Mouse (Mus musculus) kidney, postnatal 36 days (tissue): ENCODE measurements around the gene Dynll2.
"Not testable (repeated sequence)": the region's sequence is repeated elsewhere in the genome, so short reads cannot be mapped to it uniquely, and the experiment has no call there.

Source experiments
- DNase-seq, 2 experiments: peaks; one replicate each; pipeline ENCODE4 v3.0.0; 2021 to 2022; ENCODE audit warnings: mixed read lengths in 2 of 2

Dynll2 gene

GRCm38 (mm10) chr11:87986141-87986741 is 1.1 kb downstream of the Dynll2 start:
- peak; percentile 89 to 92 for DNase-seq

GRCm38 (mm10) chr11:87985643-87986042 is 1.7 kb downstream of the Dynll2 start:
- no peak for DNase-seq

GRCm38 (mm10) chr11:87984571-87984970 is 2.8 kb downstream of the Dynll2 start:
- no peak for DNase-seq

GRCm38 (mm10) chr11:87978905-87979304 is 8.4 kb downstream of the Dynll2 start:
- no peak for DNase-seq

GRCm38 (mm10) chr11:87977021-87977420 is 10.3 kb downstream of the Dynll2 start:
- DNase-seq: not testable (repeated sequence)

- DNase-seq: peak; percentile 60 to 78
These were observed 12.7 kb downstream of the Dynll2 start for GRCm38 (mm10) chr11:87974477-87975181.

GRCm38 (mm10) chr11:87973559-87974305 is 13.6 kb downstream of the Dynll2 start:
- no peak for DNase-seq

GRCm38 (mm10) chr11:87972829-87973228 is 14.5 kb downstream of the Dynll2 start:
- no peak for DNase-seq

GRCm38 (mm10) chr11:87968356-87969122 is 18.8 kb downstream of the Dynll2 start:
- DNase-seq: peak; percentile 42 to 64

GRCm38 (mm10) chr11:87967692-87968289 is 19.5 kb downstream of the Dynll2 start:
- peak; percentile 86 to 94 for DNase-seq

- DNase-seq: no peak
These were observed 21.1 kb downstream of the Dynll2 start for GRCm38 (mm10) chr11:87966214-87966613.

GRCm38 (mm10) chr11:87965293-87965692 is 22.0 kb downstream of the Dynll2 start:
- DNase-seq: no peak

- DNase-seq: peak in 1 of 2 experiments; percentile 57
These were observed 30.3 kb downstream of the Dynll2 start for GRCm38 (mm10) chr11:87957066-87957465.

GRCm38 (mm10) chr11:87955144-87955543 is 32.2 kb downstream of the Dynll2 start:
- no peak for DNase-seq

GRCm38 (mm10) chr11:87949990-87950389 is 37.3 kb downstream of the Dynll2 start:
- DNase-seq: peak in 1 of 2 experiments; percentile 43

GRCm38 (mm10) chr11:87935467-87935866 is 51.9 kb downstream of the Dynll2 start:
- DNase-seq: no peak

GRCm38 (mm10) chr11:87933731-87934130 is 53.6 kb downstream of the Dynll2 start:
- no peak for DNase-seq

GRCm38 (mm10) chr11:87930348-87930747 is 57.0 kb downstream of the Dynll2 start:
- no peak for DNase-seq
